ENCODE assay signal across 15 mouse cellular contexts in the genomic region with DNA sequence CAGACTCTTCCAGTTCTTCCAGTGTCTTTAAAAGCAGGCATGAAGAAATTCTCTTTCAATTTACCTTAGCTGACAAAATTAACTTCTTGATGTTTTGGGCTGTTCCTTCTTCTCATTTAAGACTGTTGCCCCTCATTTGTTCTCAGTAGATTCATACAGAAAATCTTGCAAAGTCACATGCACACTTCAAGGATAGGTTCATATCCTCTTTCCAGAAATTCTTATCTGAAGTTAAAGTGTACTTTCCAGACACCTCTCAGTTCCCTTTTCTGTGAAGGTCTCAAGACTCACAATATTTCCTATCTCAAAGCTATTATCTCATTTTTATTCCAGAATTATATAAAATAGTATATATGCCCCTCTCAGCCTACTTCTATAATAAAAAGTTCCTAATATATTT.
"Had no signal": no experiment of that assay in that cellular context is flagged by ENCODE, and none has a peak within 500 bp of the region (broad histone marks: within the 10 kb centered on the region; RNA-seq: fewer than 3 reads in every experiment).

No protein-coding gene starts in this region.

- H3K27ac ChIP-seq: neural tube, embryonic 13.5 days; neural tube, embryonic 15.5 days; stomach, embryonic 15.5 days; stomach, postnatal 0 days had no signal

- DNase-seq: retina, postnatal 1 day; right cerebral cortex, adult 18-20 months; right cerebral cortex, postnatal 14 days; right cerebral cortex, postnatal 4 days; spleen, adult 18-20 months; thymus, adult 18-20 months; thymus, adult 2 months; thymus, postnatal 14 days; thymus, postnatal 25 days; thymus, postnatal 36 days; thymus, postnatal 4 days had no signal

- H3K36me3 ChIP-seq: neural tube, embryonic 13.5 days; neural tube, embryonic 15.5 days; stomach, embryonic 15.5 days had no signal

- H3K27me3 ChIP-seq: neural tube, embryonic 13.5 days; neural tube, embryonic 15.5 days; stomach, embryonic 15.5 days had no signal

- H3K4me3 ChIP-seq: neural tube, embryonic 13.5 days; neural tube, embryonic 15.5 days; stomach, embryonic 15.5 days had no signal

- H3K9ac ChIP-seq: neural tube, embryonic 13.5 days; neural tube, embryonic 15.5 days; stomach, embryonic 15.5 days had no signal

- H3K9me3 ChIP-seq: neural tube, embryonic 13.5 days; neural tube, embryonic 15.5 days; stomach, embryonic 15.5 days had no signal

- H3K4me2 ChIP-seq: neural tube, embryonic 13.5 days; neural tube, embryonic 15.5 days; stomach, embryonic 15.5 days had no signal

- H3K4me1 ChIP-seq: neural tube, embryonic 13.5 days; neural tube, embryonic 15.5 days; stomach, embryonic 15.5 days had no signal
